Mouse (Mus musculus) erythroid progenitor cell, adult 5-6 weeks (primary cell): ENCODE data around the gene Phf24. TPM values are rescaled to one million over a fixed set of nuclear protein-coding genes. Genes with fewer than 3 reads are reported as not detected.

Experiments used
- ATAC-seq: replicated peaks from 2 replicates; pipeline ENCODE4 v1.8.0; 2016; ENCODE audit warnings: moderate number of reproducible peaks, mild to moderate bottlenecking, moderate TSS enrichment, inconsistent platforms; ENCODE audit not compliant: poor library complexity, low FRiP score, severe bottlenecking
- total RNA-seq, 2 experiments: library from RNA; stranded (forward) in 1 of 2; stranded (reverse) in 1 of 2; fragments of 150-400 nt in 1 of 2; fragments of 186-747, 209-891 nt in 1 of 2; gene quantifications; 2 replicates each; pipeline versions ENCODE4 v1.2.3 to v1.2.4; 2015 to 2017; ENCODE audit warnings: low replicate concordance in 2 of 2

The Phf24 gene
- total RNA-seq, 2 experiments from 2014 or later = under 0.01 TPM; not detected in 1

GRCm38 (mm10) chr4:42904523-42904922 lies 11.9 kb upstream of the Phf24 start:
- no peak for ATAC-seq

GRCm38 (mm10) chr4:42904966-42905365 lies 11.5 kb upstream of the Phf24 start:
- no peak for ATAC-seq

GRCm38 (mm10) chr4:42913391-42913790 lies 3.1 kb upstream of the Phf24 start:
- no peak for ATAC-seq

- ATAC-seq = no peak
These were observed 1.1 kb upstream of the Phf24 start for GRCm38 (mm10) chr4:42915311-42915710.

- no peak for ATAC-seq
These were observed 494 bp upstream of the Phf24 start for GRCm38 (mm10) chr4:42915966-42916365.

- no peak for ATAC-seq
These were observed 928 bp downstream of the Phf24 start for GRCm38 (mm10) chr4:42917402-42917774.

- no peak for ATAC-seq
These were observed 4.3 kb downstream of the Phf24 start for GRCm38 (mm10) chr4:42920726-42921125.

GRCm38 (mm10) chr4:42921536-42921935 lies 5.1 kb downstream of the Phf24 start:
- ATAC-seq = no peak

GRCm38 (mm10) chr4:42922056-42922455 lies 5.6 kb downstream of the Phf24 start:
- ATAC-seq = no peak

GRCm38 (mm10) chr4:42922461-42922860 lies 6.0 kb downstream of the Phf24 start:
- no peak for ATAC-seq

- no peak for ATAC-seq
These were observed 7.7 kb downstream of the Phf24 start for GRCm38 (mm10) chr4:42924095-42924710.

GRCm38 (mm10) chr4:42928209-42928608 lies 11.7 kb downstream of the Phf24 start:
- ATAC-seq = 0 out of 2 replicates have a peak, but pooled peaks have one; percentile 47

- no peak for ATAC-seq
These were observed 12.5 kb downstream of the Phf24 start for GRCm38 (mm10) chr4:42928952-42929351.

- no peak for ATAC-seq
These were observed 15.9 kb downstream of the Phf24 start for GRCm38 (mm10) chr4:42932229-42932969.

- peak; percentile 66; the same call in 1 of the 2 replicates for ATAC-seq
These were observed 17.2 kb downstream of the Phf24 start for GRCm38 (mm10) chr4:42933630-42934029.

- no peak for ATAC-seq
These were observed 24.9 kb downstream of the Phf24 start for GRCm38 (mm10) chr4:42941396-42941795.

- ATAC-seq = no peak
These were observed 26.9 kb downstream of the Phf24 start for GRCm38 (mm10) chr4:42943341-42943740.

- no peak for ATAC-seq
These were observed 27.7 kb downstream of the Phf24 start for GRCm38 (mm10) chr4:42944185-42944584.

- ATAC-seq = no peak
These were observed 28.6 kb downstream of the Phf24 start for GRCm38 (mm10) chr4:42945043-42945442.

- no peak for ATAC-seq
These were observed 29.0 kb downstream of the Phf24 start for GRCm38 (mm10) chr4:42945445-42945844.

- ATAC-seq = no peak; the same call in 1 of the 2 replicates
These were observed 29.5 kb downstream of the Phf24 start for GRCm38 (mm10) chr4:42945952-42946351.
